Mouse (Mus musculus) liver, embryonic 14.5 days (tissue): ENCODE results near the gene Phldb2. TPM values are rescaled to one million over a fixed set of nuclear protein-coding genes. Genes with fewer than 3 reads are reported as not detected.

Experiments
- ATAC-seq: fragments of 200-750 bp; cut with Nextera tagmentation; 2 replicates; pipeline ENCODE4 v1.8.0; 2017; ENCODE audit warnings: moderate number of reproducible peaks, mild to moderate bottlenecking, moderate library complexity; ENCODE audit not compliant: insufficient read depth
- DNase-seq, 3 experiments: peaks; one replicate each; pipeline ENCODE4 v3.0.0-alpha.2; 2012 to 2013; ENCODE audit warnings: low read depth in 3 of 3, low spot score in 3 of 3
- H3K27ac ChIP-seq: fragments of 300-500 bp; sonication (generic); 2 replicates; pipeline ENCODE4 v1.5.1; 2014; ENCODE audit warnings: moderate library complexity, mild to moderate bottlenecking, control low read depth, inconsistent platforms
- H3K27me3 ChIP-seq: fragments of 300-500 bp; sonication (generic); 2 replicates; pipeline ENCODE4 v1.6.1; 2014; ENCODE audit warnings: mild to moderate bottlenecking, low read length, moderate library complexity; ENCODE audit not compliant: control insufficient read depth, insufficient read depth
- H3K36me3 ChIP-seq: fragments of 300-500 bp; sonication (generic); replicated peaks from 2 replicates; pipeline ENCODE4 v1.6.1; 2014; ENCODE audit warnings: low read depth; ENCODE audit not compliant: control insufficient read depth, insufficient read depth
- H3K4me1 ChIP-seq, 2 experiments: fragments of 200-500 bp in 1 of 2; fragments of 300-500 bp in 1 of 2; sonication (generic) in 1 of 2; replicated peaks; 2 replicates each; pipeline ENCODE4 v1.6.1; 2012 to 2014; ENCODE audit warnings: antibody characterized with exemption in 1 of 2, inconsistent platforms in 1 of 2, low read length in 1 of 2; ENCODE audit not compliant: control insufficient read depth in 2 of 2, insufficient read depth in 2 of 2
- H3K4me2 ChIP-seq: fragments of 300-500 bp; sonication (generic); 2 replicates; pipeline ENCODE4 v1.6.1; 2014; ENCODE audit warnings: low read depth, mild to moderate bottlenecking, control low read depth, moderate library complexity
- H3K4me3 ChIP-seq, 2 experiments: fragments of 200-500 bp in 1 of 2; fragments of 300-500 bp in 1 of 2; sonication (generic) in 1 of 2; 2 replicates each; pipeline ENCODE4 v1.5.1; 2012 to 2014; ENCODE audit warnings: low read depth in 2 of 2, low read length in 2 of 2, mild to moderate bottlenecking in 2 of 2, control low read depth in 1 of 2, inconsistent platforms in 1 of 2, moderate library complexity in 1 of 2; ENCODE audit not compliant: insufficient read depth in 1 of 2
- H3K9ac ChIP-seq: fragments of 300-500 bp; sonication (generic); replicated peaks from 2 replicates; pipeline ENCODE4 v1.6.1; 2014; ENCODE audit warnings: mild to moderate bottlenecking, control low read depth, moderate library complexity
- H3K9me3 ChIP-seq: fragments of 300-500 bp; sonication (generic); 2 replicates; pipeline ENCODE4 v1.6.1; 2016; ENCODE audit warnings: low read length, mixed read lengths; ENCODE audit not compliant: control insufficient read depth
- CTCF ChIP-seq: IDR thresholded peaks from 2 replicates; pipeline ENCODE4 v1.5.1; 2016; ENCODE audit warnings: antibody characterized with exemption, low read depth, control low read depth
- EP300 ChIP-seq: IDR thresholded peaks from 2 replicates; pipeline ENCODE4 v1.6.1; 2016; ENCODE audit warnings: antibody characterized with exemption, low read depth
- WGBS: fragments of 180-500 bp; shearing (Covaris S2); extraction: QIAGEN DNeasy Blood & Tissue Kit; methylation state at CpG from one replicate; pipeline ENCODE4 v1.1.7; 2014; ENCODE audit not compliant: insufficient replicate concordance; 5-methylcytosine and 5-hydroxymethylcytosine counted together
- polyA plus RNA-seq, 2 experiments: library from polyadenylated mRNA; depleted of rRNA in 1 of 2; stranded (reverse) in 1 of 2; unstranded in 1 of 2; fragments of >200 nt; fragmentation: Nextera tagmentation in 1 of 2; extraction: Ambion mirVana in 1 of 2; gene quantifications; 2 replicates each; pipeline versions ENCODE4 v1.2.1 to v1.2.3; 2012 to 2014

Gene Phldb2
- polyA plus RNA-seq, 2 experiments = 9.7 to 12.7 TPM

GRCm38 (mm10) chr16:45795188-45795693 is 158.2 kb downstream of the Phldb2 start:
- no peak overlapping the region for H3K27ac ChIP-seq
- H3K4me3 ChIP-seq = no peak overlapping the region
- WGBS = 19% methylated on average over 5 of the region's 5 CpGs
- DNase-seq = no peak
- H3K9me3 ChIP-seq = no peaks in the 10 kb centered on the region
- no peaks in the 10 kb centered on the region for H3K27me3 ChIP-seq
- H3K36me3 ChIP-seq = no peaks in the 10 kb centered on the region
- H3K4me2 ChIP-seq = no peak overlapping the region
- no peaks in the 10 kb centered on the region for H3K4me1 ChIP-seq
- ATAC-seq = no peak
- H3K9ac ChIP-seq = no peak overlapping the region
- TF ChIP-seq EP300 (no peak), CTCF (no peak)

- H3K9ac ChIP-seq = no peak overlapping the region
- H3K4me2 ChIP-seq = no peak overlapping the region
- ATAC-seq (no peak), DNase-seq (no peak)
- H3K36me3 ChIP-seq = no peaks in the 10 kb centered on the region
- TF ChIP-seq EP300 (no peak), CTCF (no peak)
- H3K27me3 ChIP-seq = no peaks in the 10 kb centered on the region
- H3K4me3 ChIP-seq = no peak overlapping the region
- H3K4me1 ChIP-seq = no peaks in the 10 kb centered on the region
- no peaks in the 10 kb centered on the region for H3K9me3 ChIP-seq
- 50% methylated on average over 2 of the region's 2 CpGs for WGBS
- H3K27ac ChIP-seq = no peak overlapping the region
Observed at GRCm38 (mm10) chr16:45792781-45793180, 160.6 kb downstream of the Phldb2 start.

GRCm38 (mm10) chr16:45791286-45791685 is 162.1 kb downstream of the Phldb2 start:
- ATAC-seq (no peak), DNase-seq (no peak)
- Histone ChIP-seq H3K4me2 (no peak overlapping the region), H3K4me1 (no peaks in the 10 kb centered on the region), H3K27me3 (no peaks in the 10 kb centered on the region), H3K27ac (no peak overlapping the region), H3K4me3 (no peak overlapping the region), H3K36me3 (no peaks in the 10 kb centered on the region), H3K9me3 (no peaks in the 10 kb centered on the region), H3K9ac (no peak overlapping the region)
- TF ChIP-seq EP300 (no peak), CTCF (no peak)
- 58% methylated on average over 5 of the region's 5 CpGs for WGBS

- Histone ChIP-seq H3K27ac (no peak overlapping the region), H3K36me3 (no peaks in the 10 kb centered on the region), H3K9me3 (no peaks in the 10 kb centered on the region), H3K4me2 (no peak overlapping the region), H3K9ac (no peak overlapping the region), H3K27me3 (no peaks in the 10 kb centered on the region), H3K4me1 (no peaks in the 10 kb centered on the region), H3K4me3 (no peak overlapping the region)
- ATAC-seq (no peak), DNase-seq (no peak)
- WGBS = 56% methylated on average over 2 of the region's 2 CpGs
- TF ChIP-seq CTCF = no peak
- no peak for TF ChIP-seq EP300
Observed at GRCm38 (mm10) chr16:45789311-45789710, 164.1 kb downstream of the Phldb2 start.

- DNase-seq (no peak), ATAC-seq (no peak)
- Histone ChIP-seq H3K4me1 (no peaks in the 10 kb centered on the region), H3K4me3 (no peak overlapping the region), H3K4me2 (no peak overlapping the region), H3K9me3 (no peaks in the 10 kb centered on the region), H3K27me3 (no peaks in the 10 kb centered on the region), H3K27ac (no peak overlapping the region), H3K36me3 (no peaks in the 10 kb centered on the region), H3K9ac (no peak overlapping the region)
- TF ChIP-seq EP300 (no peak), CTCF (no peak)
- 68% methylated on average over 6 of the region's 6 CpGs for WGBS
Observed at GRCm38 (mm10) chr16:45787650-45788049, 165.7 kb downstream of the Phldb2 start.
